Mouse (Mus musculus): ENCODE measurements around the gene Eppin. TPM values are rescaled to one million over a fixed set of nuclear protein-coding genes. Genes with fewer than 3 reads are reported as not detected.

Gene Eppin
- polyA plus RNA-seq, 1 experiment from 2014 or later, result not detected

Other genes with a start within 250 kb of the Eppin start
- 2.2 and 2.7 TPM in 2 replicates for gene Slpi, start 204.5 kb downstream of the Eppin start, polyA plus RNA-seq (2015; fragmentation: Nextera tagmentation; extraction: Ambion mirVana)
- 0.59 and 1.0 TPM in 2 replicates for gene Rbpjl, start 190.5 kb downstream of the Eppin start, polyA plus RNA-seq (2015; fragmentation: Nextera tagmentation; extraction: Ambion mirVana)
- gene Matn4, start 188.4 kb downstream of the Eppin start, polyA plus RNA-seq (2015; fragmentation: Nextera tagmentation; extraction: Ambion mirVana), result 66.0 and 105 TPM in 2 replicates
- gene Sdc4, start 149.7 kb downstream of the Eppin start, polyA plus RNA-seq (2015; fragmentation: Nextera tagmentation; extraction: Ambion mirVana), result 81.5 and 87.8 TPM in 2 replicates
- 56.0 and 65.9 TPM in 2 replicates for gene Sys1, start 136.6 kb downstream of the Eppin start, polyA plus RNA-seq (2015; fragmentation: Nextera tagmentation; extraction: Ambion mirVana)
- 7.7 and 8.3 TPM in 2 replicates for gene Gm20458, start 132.6 kb downstream of the Eppin start, polyA plus RNA-seq (2015; fragmentation: Nextera tagmentation; extraction: Ambion mirVana)
- not detected in 2 replicates for gene Trp53tg5, start 119.9 kb downstream of the Eppin start, polyA plus RNA-seq (2015; fragmentation: Nextera tagmentation; extraction: Ambion mirVana)
- gene Dbndd2, start 107.5 kb downstream of the Eppin start, polyA plus RNA-seq (2015; fragmentation: Nextera tagmentation; extraction: Ambion mirVana), result 2.1 and 3.0 TPM in 2 replicates
- gene Pigt, start 96.1 kb downstream of the Eppin start, polyA plus RNA-seq (2015; fragmentation: Nextera tagmentation; extraction: Ambion mirVana), result 49.6 and 52.6 TPM in 2 replicates
- 46.5 and 53.4 TPM in 2 replicates for gene Wfdc2, start 31.2 kb downstream of the Eppin start, polyA plus RNA-seq (2015; fragmentation: Nextera tagmentation; extraction: Ambion mirVana)
- gene Spint3, start 20.1 kb downstream of the Eppin start, polyA plus RNA-seq (2015; fragmentation: Nextera tagmentation; extraction: Ambion mirVana), result not detected in 2 replicates
- gene Wfdc6a, start 8.1 kb downstream of the Eppin start, polyA plus RNA-seq (2015; fragmentation: Nextera tagmentation; extraction: Ambion mirVana), result 0.80 TPM in 1 of 2 replicates, not detected in the other
- gene Wfdc6b, start 19.9 kb upstream of the Eppin start, polyA plus RNA-seq (2015; fragmentation: Nextera tagmentation; extraction: Ambion mirVana), result not detected in 2 replicates
- gene Wfdc8, start 20.0 kb upstream of the Eppin start, polyA plus RNA-seq (2015; fragmentation: Nextera tagmentation; extraction: Ambion mirVana), result not detected in 2 replicates
- gene Wfdc16, start 45.2 kb upstream of the Eppin start, polyA plus RNA-seq (2015; fragmentation: Nextera tagmentation; extraction: Ambion mirVana), result not detected in 2 replicates
- gene Wfdc10, start 62.5 kb upstream of the Eppin start, polyA plus RNA-seq (2015; fragmentation: Nextera tagmentation; extraction: Ambion mirVana), result 0.89 TPM in 1 of 2 replicates, not detected in the other
- not detected in 2 replicates for gene Wfdc9, start 63.0 kb upstream of the Eppin start, polyA plus RNA-seq (2015; fragmentation: Nextera tagmentation; extraction: Ambion mirVana)
- not detected in 2 replicates for gene Wfdc11, start 80.5 kb upstream of the Eppin start, polyA plus RNA-seq (2015; fragmentation: Nextera tagmentation; extraction: Ambion mirVana)
- not detected in 2 replicates for gene Wfdc13, start 91.5 kb upstream of the Eppin start, polyA plus RNA-seq (2015; fragmentation: Nextera tagmentation; extraction: Ambion mirVana)
- gene Spint4, start 104.9 kb upstream of the Eppin start, polyA plus RNA-seq (2015; fragmentation: Nextera tagmentation; extraction: Ambion mirVana), result not detected in 2 replicates
- gene Spint5, start 121.7 kb upstream of the Eppin start, polyA plus RNA-seq (2015; fragmentation: Nextera tagmentation; extraction: Ambion mirVana), result not detected in 2 replicates
- 0.58 and 0.93 TPM in 2 replicates for gene Wfdc3, start 152.3 kb upstream of the Eppin start, polyA plus RNA-seq (2015; fragmentation: Nextera tagmentation; extraction: Ambion mirVana)
- 79.6 and 83.1 TPM in 2 replicates for gene Dnttip1, start 152.4 kb upstream of the Eppin start, polyA plus RNA-seq (2015; fragmentation: Nextera tagmentation; extraction: Ambion mirVana)
- 410 and 448 TPM in 2 replicates for gene Ube2c, start 176.3 kb upstream of the Eppin start, polyA plus RNA-seq (2015; fragmentation: Nextera tagmentation; extraction: Ambion mirVana)
- 16.7 and 17.2 TPM in 2 replicates for gene Tnnc2, start 186.4 kb upstream of the Eppin start, polyA plus RNA-seq (2015; fragmentation: Nextera tagmentation; extraction: Ambion mirVana)
- gene Snx21, start 192.2 kb upstream of the Eppin start, polyA plus RNA-seq (2015; fragmentation: Nextera tagmentation; extraction: Ambion mirVana), result 23.4 and 25.0 TPM in 2 replicates
- gene Acot8, start 211.3 kb upstream of the Eppin start, polyA plus RNA-seq (2015; fragmentation: Nextera tagmentation; extraction: Ambion mirVana), result 18.4 and 19.5 TPM in 2 replicates
- 7.0 and 7.9 TPM in 2 replicates for gene Zswim3, start 211.5 kb upstream of the Eppin start, polyA plus RNA-seq (2015; fragmentation: Nextera tagmentation; extraction: Ambion mirVana)
- 17.7 and 20.3 TPM in 2 replicates for gene Zswim1, start 229.1 kb upstream of the Eppin start, polyA plus RNA-seq (2015; fragmentation: Nextera tagmentation; extraction: Ambion mirVana)
- gene Spata25, start 234.9 kb upstream of the Eppin start, polyA plus RNA-seq (2015; fragmentation: Nextera tagmentation; extraction: Ambion mirVana), result not detected in 2 replicates
- 129 and 139 TPM in 2 replicates for gene Ctsa, start 239.3 kb upstream of the Eppin start, polyA plus RNA-seq (2015; fragmentation: Nextera tagmentation; extraction: Ambion mirVana)
- 8.4 and 9.0 TPM in 2 replicates for gene Neurl2, start 239.9 kb upstream of the Eppin start, polyA plus RNA-seq (2015; fragmentation: Nextera tagmentation; extraction: Ambion mirVana)